ENCODE assay signal across 21 mouse cellular contexts in the genomic region with DNA sequence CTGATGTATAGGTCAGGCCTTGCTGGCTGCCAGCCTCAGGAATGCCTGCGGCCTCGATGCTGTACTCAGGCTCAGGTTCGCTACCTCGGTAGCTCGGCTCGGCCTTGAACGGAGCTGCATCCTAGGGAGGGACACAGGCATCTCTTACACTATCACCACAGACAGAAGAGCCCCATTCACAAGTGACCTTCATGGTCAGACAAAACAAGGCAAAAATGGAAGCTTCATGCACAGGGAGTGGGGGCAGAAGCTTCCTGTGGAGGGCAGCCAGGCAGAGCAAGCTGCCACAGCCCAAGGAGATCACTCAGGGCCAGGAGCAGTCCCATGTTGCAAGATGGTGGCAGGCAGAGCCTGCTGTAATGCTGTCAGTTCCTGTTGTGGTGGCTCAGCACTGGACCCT. TPM values are rescaled to one million over a fixed set of nuclear protein-coding genes. Genes with fewer than 3 reads are reported as not detected.
DNase-seq lines count a peak whose midpoint lies in the region.
"Had no signal": no experiment of that assay in that cellular context is flagged by ENCODE, and none has a peak within 500 bp of the region (broad histone marks: within the 10 kb centered on the region; RNA-seq: fewer than 3 reads in every experiment).

No protein-coding gene starts in this region.

- peaks cover 76% of the 10 kb centered on the region for H3K36me3 ChIP-seq in megakaryocyte, embryonic 14.5 days (replicated peaks; ENCODE audit: low read length)

- H3K4me1 ChIP-seq in megakaryocyte, embryonic 14.5 days = peaks cover 82% of the 10 kb centered on the region
- H3K4me1 ChIP-seq: forebrain, embryonic 10.5 days; forebrain, embryonic 13.5 days; heart, embryonic 10.5 days; hindbrain, embryonic 12.5 days; hindbrain, embryonic 15.5 days had no signal

- peak; percentile 25 for DNase-seq in adrenal gland, postnatal 14 days
- no peak for DNase-seq in adrenal gland, postnatal 4 days (ENCODE audit: low spot score in 2 of 2)
- peak; percentile 37 for DNase-seq in ovary, postnatal 36 days (ENCODE audit: low spot score)
- DNase-seq in ovary, postnatal 14 days (ENCODE audit: low spot score) = no peak
- DNase-seq in testis, postnatal 14 days (ENCODE audit: low spot score) = peak; percentile 51
- DNase-seq in frontal cortex, postnatal 36 days (ENCODE audit: low spot score in 2 of 2) = no peak
- no peak for DNase-seq in c-Kit-positive CD71-positive TER-119-positive erythroid progenitor cells, embryonic 14.5 days (ENCODE audit: low spot score)
- DNase-seq: adrenal gland, adult 8-10 months; adrenal gland, postnatal 36 days; cerebellum, adult 11-12 months; cerebellum, adult 9-10 months; cerebellum, postnatal 14 days; gastrocnemius, adult 2 months; gastrocnemius, postnatal 14 days; heart, adult 18-20 months had no signal

- H3K9me3 ChIP-seq in megakaryocyte, embryonic 14.5 days = peaks cover 8% of the 10 kb centered on the region
- H3K9me3 ChIP-seq: forebrain, embryonic 10.5 days; forebrain, embryonic 13.5 days; heart, embryonic 10.5 days; hindbrain, embryonic 12.5 days; hindbrain, embryonic 15.5 days had no signal

- peaks cover 9% of the 10 kb centered on the region for H3K27me3 ChIP-seq in megakaryocyte, embryonic 14.5 days (replicated peaks)
- H3K27me3 ChIP-seq: forebrain, embryonic 13.5 days; hindbrain, embryonic 12.5 days; hindbrain, embryonic 15.5 days had no signal

- H3K4me3 ChIP-seq in megakaryocyte, embryonic 14.5 days (replicated peaks) = peak overlapping the region; percentile 88
- H3K4me3 ChIP-seq: forebrain, embryonic 10.5 days; forebrain, embryonic 13.5 days; gastrocnemius, adult 2 months; heart, embryonic 10.5 days; hindbrain, embryonic 12.5 days; hindbrain, embryonic 15.5 days had no signal

RNA-seq across cellular contexts. Expression of a gene that starts 32.0 kb away (rescaled TPM):
- total RNA-seq in adrenal gland, postnatal 14 days (2021) = 127 and 136 TPM in 2 replicates
- 100 to 1,000 TPM; 189 to 193 TPM for total RNA-seq in adrenal gland, postnatal 4 days (2021)
- 83.6 and 311 TPM in 2 replicates for polyA plus RNA-seq in megakaryocyte, embryonic 14.5 days (2012; ENCODE audit: insufficient read depth, low replicate concordance)

Comparison
In these comparisons a context has a peak if more than half of its experiments do, and no peak if none do; other contexts are left out.
1. DNase-seq: peak in adrenal gland, postnatal 14 days (single experiment), ovary, postnatal 36 days (single experiment) and testis, postnatal 14 days (single experiment); none in adrenal gland, postnatal 4 days (0 of 2), ovary, postnatal 14 days (single experiment), frontal cortex, postnatal 36 days (0 of 2) and c-Kit-positive CD71-positive TER-119-positive erythroid progenitor cells, embryonic 14.5 days (single experiment).